Mouse (Mus musculus): ENCODE results near the gene Tmem165. TPM values are rescaled to one million over a fixed set of nuclear protein-coding genes. Genes with fewer than 3 reads are reported as not detected.

Gene Tmem165
- polyA plus RNA-seq, 1 experiment, result 69.2 TPM

DNA sequence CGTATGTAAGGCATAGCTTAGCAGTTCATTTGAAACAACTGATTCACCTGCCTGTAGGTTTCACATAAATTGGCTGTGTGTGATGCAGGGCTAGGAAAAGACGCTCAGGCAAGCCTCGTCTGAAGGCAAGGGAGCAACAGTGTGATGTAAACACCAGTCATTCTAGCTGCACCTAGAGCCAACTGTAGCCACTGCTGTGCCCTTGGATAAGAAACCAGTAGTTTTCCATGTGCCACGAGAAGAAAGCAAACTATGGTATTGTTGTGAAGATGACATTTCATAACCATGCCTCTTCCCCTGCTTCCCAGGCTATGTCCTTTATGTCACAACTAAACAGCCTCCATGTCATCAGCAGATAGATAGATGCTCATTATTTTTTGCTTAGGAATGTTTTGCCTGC is 40.3 kb upstream of the Tmem165 start:
- TF ChIP-seq CTCF (IDR thresholded peaks at IDR 0.05; ENCODE audit: insufficient read depth, low read length) (no peak), POLR2A (IDR thresholded peaks at IDR 0.05; ENCODE audit: borderline replicate concordance, extremely low read depth, low read depth, low read length) (no peak)
- DNase-seq, result no peak
- 71% methylated on average over 4 of the region's 4 CpGs for WGBS
- Histone ChIP-seq H3K4me3 (replicated peaks; ENCODE audit: extremely low read depth, low read depth, low read length) (no peak overlapping the region), H3K4me1 (ENCODE audit: control insufficient read depth, insufficient read depth, low read length) (peaks cover 4% of the 10 kb centered on the region; the same call in 1 of the 2 replicates)

DNA sequence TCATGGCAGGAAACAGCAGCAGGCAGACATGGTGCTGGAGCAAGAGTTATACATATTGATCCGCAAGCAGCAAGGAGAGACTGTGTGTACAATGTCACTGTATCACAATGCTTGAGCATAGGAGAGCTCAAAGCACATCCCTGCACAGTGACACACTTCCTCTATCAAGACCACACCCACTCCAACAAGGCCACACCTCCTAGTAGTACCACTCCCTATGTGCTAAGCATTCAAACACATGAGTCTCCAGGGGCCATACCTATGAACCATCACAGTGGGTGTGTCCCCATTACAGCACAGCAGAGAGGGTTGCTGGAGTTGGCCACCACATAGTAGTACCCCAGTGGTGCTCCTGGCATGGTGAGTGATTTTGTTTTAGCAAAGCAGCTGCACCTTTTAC is 37.3 kb upstream of the Tmem165 start:
- TF ChIP-seq POLR2A (IDR thresholded peaks at IDR 0.05; ENCODE audit: borderline replicate concordance, extremely low read depth, low read depth, low read length), result no peak
- TF ChIP-seq CTCF (IDR thresholded peaks at IDR 0.05; ENCODE audit: insufficient read depth, low read length), result no peak
- H3K4me3 ChIP-seq (replicated peaks; ENCODE audit: extremely low read depth, low read depth, low read length), result no peak overlapping the region
- no peaks in the 10 kb centered on the region for H3K4me1 ChIP-seq (ENCODE audit: control insufficient read depth, insufficient read depth, low read length)
- WGBS, result 100% methylated on average over 1 of the region's 1 CpGs
- no peak for DNase-seq

DNA sequence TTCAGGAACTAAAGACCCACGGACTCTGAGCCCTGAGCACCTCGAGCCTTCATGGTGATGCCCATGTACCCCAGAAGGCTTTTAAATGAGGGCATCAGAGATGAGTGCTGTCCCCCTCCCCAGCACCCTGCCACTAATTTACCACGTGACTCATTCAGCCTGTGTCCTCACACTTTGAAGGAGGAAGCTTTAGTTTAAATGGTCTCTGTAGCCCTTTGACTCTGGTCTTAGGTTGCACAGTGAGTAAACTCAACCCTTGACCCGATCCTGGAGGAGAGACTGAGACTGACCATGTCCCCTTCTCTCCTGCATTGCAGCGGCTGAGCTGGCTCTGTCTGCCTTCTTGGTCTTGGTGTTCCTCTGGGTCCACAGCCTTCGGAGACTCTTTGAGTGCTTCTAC is 34.2 kb upstream of the Tmem165 start:
- no peak for DNase-seq
- no peak for TF ChIP-seq CTCF (IDR thresholded peaks at IDR 0.05; ENCODE audit: insufficient read depth, low read length)
- TF ChIP-seq POLR2A (IDR thresholded peaks at IDR 0.05; ENCODE audit: borderline replicate concordance, extremely low read depth, low read depth, low read length), result no peak
- 90% methylated on average over 6 of the region's 6 CpGs for WGBS
- no peak overlapping the region for H3K4me3 ChIP-seq (replicated peaks; ENCODE audit: extremely low read depth, low read depth, low read length)
- no peaks in the 10 kb centered on the region for H3K4me1 ChIP-seq (ENCODE audit: control insufficient read depth, insufficient read depth, low read length)

DNA sequence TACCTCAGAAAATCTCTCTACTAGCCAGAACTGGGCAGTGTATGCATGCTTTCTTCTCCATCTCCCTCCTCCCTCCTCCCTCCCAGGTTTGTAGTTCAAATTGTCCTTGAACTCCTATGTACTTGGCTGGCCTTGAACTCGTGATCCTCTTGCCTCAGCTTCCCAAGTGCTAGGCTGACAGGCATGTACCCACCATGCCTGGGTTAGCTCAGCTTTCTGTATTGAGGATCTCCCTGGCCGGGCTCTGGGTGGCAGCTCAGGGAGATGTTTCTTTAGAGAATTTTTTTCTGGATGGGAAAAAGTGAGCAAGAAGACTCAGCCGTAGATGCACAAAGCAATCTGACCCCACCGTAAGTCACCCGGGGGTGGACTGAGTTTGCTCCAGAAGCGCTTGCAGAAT is 30.7 kb upstream of the Tmem165 start:
- Histone ChIP-seq H3K4me1 (ENCODE audit: control insufficient read depth, insufficient read depth, low read length) (no peaks in the 10 kb centered on the region), H3K4me3 (replicated peaks; ENCODE audit: extremely low read depth, low read depth, low read length) (no peak overlapping the region)
- DNase-seq, result no peak
- 94% methylated on average over 6 of the region's 6 CpGs for WGBS
- TF ChIP-seq CTCF (IDR thresholded peaks at IDR 0.05; ENCODE audit: insufficient read depth, low read length), result no peak
- TF ChIP-seq POLR2A (IDR thresholded peaks at IDR 0.05; ENCODE audit: borderline replicate concordance, extremely low read depth, low read depth, low read length), result no peak

DNA sequence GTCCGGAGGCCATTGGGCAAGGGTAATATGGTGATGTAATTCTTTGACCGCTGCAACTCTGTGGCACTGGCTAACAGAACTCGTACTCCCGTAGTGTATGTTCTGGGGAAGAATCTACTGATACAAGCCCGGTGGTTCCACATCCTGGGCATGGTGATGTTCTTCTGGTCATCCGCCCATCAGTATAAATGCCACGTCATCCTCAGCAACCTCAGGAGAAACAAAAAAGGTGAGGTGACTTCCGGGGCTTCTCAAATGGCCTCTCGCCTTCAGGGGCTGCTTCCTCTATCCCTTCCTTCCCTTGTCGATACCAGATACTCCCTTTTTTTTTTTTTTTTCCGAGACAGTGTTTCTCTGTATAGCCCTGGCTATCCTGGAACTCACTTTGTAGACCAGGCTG is 30.2 kb upstream of the Tmem165 start:
- 91% methylated on average over 11 of the region's 11 CpGs for WGBS
- H3K4me3 ChIP-seq (replicated peaks; ENCODE audit: extremely low read depth, low read depth, low read length), result no peak overlapping the region
- no peak for TF ChIP-seq POLR2A (IDR thresholded peaks at IDR 0.05; ENCODE audit: borderline replicate concordance, extremely low read depth, low read depth, low read length)
- TF ChIP-seq CTCF (IDR thresholded peaks at IDR 0.05; ENCODE audit: insufficient read depth, low read length), result no peak
- DNase-seq, result no peak
- H3K4me1 ChIP-seq (ENCODE audit: control insufficient read depth, insufficient read depth, low read length), result no peaks in the 10 kb centered on the region

- TF ChIP-seq POLR2A (IDR thresholded peaks at IDR 0.05; ENCODE audit: borderline replicate concordance, extremely low read depth, low read depth, low read length) (no peak), CTCF (IDR thresholded peaks at IDR 0.05; ENCODE audit: insufficient read depth, low read length) (no peak)
- no peak for DNase-seq
- Histone ChIP-seq H3K4me3 (replicated peaks; ENCODE audit: extremely low read depth, low read depth, low read length) (no peak overlapping the region), H3K4me1 (ENCODE audit: control insufficient read depth, insufficient read depth, low read length) (no peaks in the 10 kb centered on the region)
- 70% methylated on average over 21 of the region's 21 CpGs for WGBS
Measured at GRCm38 (mm10) chr5:76154434-76155165, 29.1 kb upstream of the Tmem165 start.

DNA sequence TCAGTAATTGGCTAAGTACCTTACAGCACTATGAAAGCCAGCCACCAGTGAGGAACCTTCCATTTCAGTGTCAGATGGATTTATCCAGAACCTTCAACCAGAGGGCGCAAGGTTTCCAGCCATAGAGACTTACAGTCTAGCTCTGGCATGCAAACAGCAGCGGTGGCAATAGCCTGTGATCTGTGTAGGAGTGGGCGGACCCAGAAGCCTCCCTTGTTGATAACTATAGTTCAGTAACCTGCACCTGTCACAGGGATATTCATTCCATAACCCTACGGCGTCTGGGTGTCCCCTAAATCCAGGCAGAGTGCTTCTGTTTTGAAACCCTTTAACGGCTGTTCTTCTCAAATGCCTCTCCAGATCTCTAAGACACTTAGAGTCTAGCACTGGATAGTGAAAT is 24.1 kb upstream of the Tmem165 start:
- 84% methylated on average over 6 of the region's 6 CpGs for WGBS
- no peak for TF ChIP-seq CTCF (IDR thresholded peaks at IDR 0.05; ENCODE audit: insufficient read depth, low read length)
- TF ChIP-seq POLR2A (IDR thresholded peaks at IDR 0.05; ENCODE audit: borderline replicate concordance, extremely low read depth, low read depth, low read length), result no peak
- Histone ChIP-seq H3K4me1 (ENCODE audit: control insufficient read depth, insufficient read depth, low read length) (no peaks in the 10 kb centered on the region), H3K4me3 (replicated peaks; ENCODE audit: extremely low read depth, low read depth, low read length) (no peak overlapping the region)
- no peak for DNase-seq

- WGBS, result 58% methylated on average over 3 of the region's 3 CpGs
- DNase-seq, result no peak
- no peaks in the 10 kb centered on the region for H3K4me1 ChIP-seq (ENCODE audit: control insufficient read depth, insufficient read depth, low read length)
- TF ChIP-seq CTCF (IDR thresholded peaks at IDR 0.05; ENCODE audit: insufficient read depth, low read length) (no peak), POLR2A (IDR thresholded peaks at IDR 0.05; ENCODE audit: borderline replicate concordance, extremely low read depth, low read depth, low read length) (no peak)
- no peak overlapping the region for H3K4me3 ChIP-seq (replicated peaks; ENCODE audit: extremely low read depth, low read depth, low read length)
Measured at GRCm38 (mm10) chr5:76160086-76160485, 23.6 kb upstream of the Tmem165 start.

GRCm38 (mm10) chr5:76161491-76161890 is 22.2 kb upstream of the Tmem165 start:
- TF ChIP-seq POLR2A (IDR thresholded peaks at IDR 0.05; ENCODE audit: borderline replicate concordance, extremely low read depth, low read depth, low read length) (no peak), CTCF (IDR thresholded peaks at IDR 0.05; ENCODE audit: insufficient read depth, low read length) (no peak)
- DNase-seq, result no peak
- 90% methylated on average over 6 of the region's 6 CpGs for WGBS
- H3K4me3 ChIP-seq (replicated peaks; ENCODE audit: extremely low read depth, low read depth, low read length), result no peak overlapping the region
- H3K4me1 ChIP-seq (ENCODE audit: control insufficient read depth, insufficient read depth, low read length), result no peaks in the 10 kb centered on the region

- Histone ChIP-seq H3K4me1 (ENCODE audit: control insufficient read depth, insufficient read depth, low read length) (no peaks in the 10 kb centered on the region), H3K4me3 (replicated peaks; ENCODE audit: extremely low read depth, low read depth, low read length) (no peak overlapping the region)
- no peak for DNase-seq
- 73% methylated on average over 5 of the region's 5 CpGs for WGBS
- TF ChIP-seq POLR2A (IDR thresholded peaks at IDR 0.05; ENCODE audit: borderline replicate concordance, extremely low read depth, low read depth, low read length) (no peak), CTCF (IDR thresholded peaks at IDR 0.05; ENCODE audit: insufficient read depth, low read length) (no peak)
Measured at GRCm38 (mm10) chr5:76162926-76163325, 20.8 kb upstream of the Tmem165 start.
